Mouse (Mus musculus) layer of hippocampus, postnatal 36 days (tissue): Measurements from ENCODE around the gene Cdkal1. TPM values are rescaled to one million over a fixed set of nuclear protein-coding genes. Genes with fewer than 3 reads are reported as not detected.

ENCODE experiments used
- DNase-seq, 2 experiments: peaks; one replicate each; pipeline ENCODE4 v3.0.0; 2022
- total RNA-seq, 2 experiments: library from RNA; stranded (reverse); gene quantifications; 2 replicates each; pipeline ENCODE4 v1.2.3; 2021

Cdkal1 gene
- total RNA-seq, 2 experiments from 2014 or later = 22.7 to 29.0 TPM

- DNase-seq = no peak
Measured at GRCm38 (mm10) chr13:29623636-29624239, 231.7 kb downstream of the Cdkal1 start.

- DNase-seq = no peak
Measured at GRCm38 (mm10) chr13:29621881-29622280, 233.6 kb downstream of the Cdkal1 start.

GRCm38 (mm10) chr13:29621363-29621762 is 234.1 kb downstream of the Cdkal1 start:
- DNase-seq = no peak

GRCm38 (mm10) chr13:29620826-29621225 is 234.6 kb downstream of the Cdkal1 start:
- DNase-seq = no peak

- no peak for DNase-seq
Measured at GRCm38 (mm10) chr13:29616654-29617171, 238.8 kb downstream of the Cdkal1 start.

GRCm38 (mm10) chr13:29615987-29616386 is 239.5 kb downstream of the Cdkal1 start:
- no peak for DNase-seq

GRCm38 (mm10) chr13:29615081-29615480 is 240.4 kb downstream of the Cdkal1 start:
- DNase-seq = no peak

- peak; percentile 18 to 23 for DNase-seq
Measured at GRCm38 (mm10) chr13:29610051-29610931, 245.2 kb downstream of the Cdkal1 start.

- no peak for DNase-seq
Measured at GRCm38 (mm10) chr13:29609441-29609840, 246.0 kb downstream of the Cdkal1 start.

- no peak for DNase-seq
Measured at GRCm38 (mm10) chr13:29604241-29604640, 251.2 kb downstream of the Cdkal1 start.

GRCm38 (mm10) chr13:29603597-29603996 is 251.9 kb downstream of the Cdkal1 start:
- no peak for DNase-seq

GRCm38 (mm10) chr13:29601033-29601432 is 254.4 kb downstream of the Cdkal1 start:
- no peak for DNase-seq

- no peak for DNase-seq
Measured at GRCm38 (mm10) chr13:29599646-29600045, 255.8 kb downstream of the Cdkal1 start.

GRCm38 (mm10) chr13:29596735-29597134 is 258.7 kb downstream of the Cdkal1 start:
- DNase-seq = no peak

- no peak for DNase-seq
Measured at GRCm38 (mm10) chr13:29593096-29593495, 262.4 kb downstream of the Cdkal1 start.

- no peak for DNase-seq
Measured at GRCm38 (mm10) chr13:29590685-29591084, 264.8 kb downstream of the Cdkal1 start.

GRCm38 (mm10) chr13:29590164-29590563 is 265.3 kb downstream of the Cdkal1 start:
- DNase-seq = no peak

GRCm38 (mm10) chr13:29588693-29589092 is 266.8 kb downstream of the Cdkal1 start:
- no peak for DNase-seq

GRCm38 (mm10) chr13:29581762-29582700 is 273.4 kb downstream of the Cdkal1 start:
- peak; percentile 26 to 30 for DNase-seq

GRCm38 (mm10) chr13:29580780-29581179 is 274.7 kb downstream of the Cdkal1 start:
- DNase-seq = no peak

- no peak for DNase-seq
Measured at GRCm38 (mm10) chr13:29580009-29580408, 275.5 kb downstream of the Cdkal1 start.

GRCm38 (mm10) chr13:29578621-29579020 is 276.9 kb downstream of the Cdkal1 start:
- no peak for DNase-seq
